Mouse (Mus musculus) ovary, postnatal 10 days (tissue): ENCODE measurements around the gene Gnaq.
"Not testable (repeated sequence)": the region's sequence is repeated elsewhere in the genome, so short reads cannot be mapped to it uniquely, and the experiment has no call there.

ENCODE experiments used
- DNase-seq: peaks from one replicate; pipeline ENCODE4 v3.0.0; 2022; ENCODE audit warnings: low spot score

The Gnaq gene

GRCm38 (mm10) chr19:16147446-16147845 lies 14.8 kb downstream of the Gnaq start:
- DNase-seq = no peak

GRCm38 (mm10) chr19:16149094-16149493 lies 16.5 kb downstream of the Gnaq start:
- DNase-seq = no peak

- DNase-seq = no peak
Observed at GRCm38 (mm10) chr19:16150328-16150727, 17.7 kb downstream of the Gnaq start.

GRCm38 (mm10) chr19:16153851-16154250 lies 21.2 kb downstream of the Gnaq start:
- no peak for DNase-seq

- no peak for DNase-seq
Observed at GRCm38 (mm10) chr19:16154480-16154879, 21.8 kb downstream of the Gnaq start.

- DNase-seq = no peak
Observed at GRCm38 (mm10) chr19:16157120-16157519, 24.5 kb downstream of the Gnaq start.

GRCm38 (mm10) chr19:16160759-16161158 lies 28.1 kb downstream of the Gnaq start:
- no peak for DNase-seq

GRCm38 (mm10) chr19:16161222-16161621 lies 28.6 kb downstream of the Gnaq start:
- no peak for DNase-seq

- DNase-seq = not testable (repeated sequence)
Observed at GRCm38 (mm10) chr19:16164396-16164795, 31.8 kb downstream of the Gnaq start.

GRCm38 (mm10) chr19:16167185-16167584 lies 34.6 kb downstream of the Gnaq start:
- no peak for DNase-seq

- no peak for DNase-seq
Observed at GRCm38 (mm10) chr19:16168192-16168591, 35.6 kb downstream of the Gnaq start.

- DNase-seq = no peak
Observed at GRCm38 (mm10) chr19:16168653-16169198, 36.1 kb downstream of the Gnaq start.

GRCm38 (mm10) chr19:16170724-16171123 lies 38.1 kb downstream of the Gnaq start:
- DNase-seq = no peak

- no peak for DNase-seq
Observed at GRCm38 (mm10) chr19:16173721-16174120, 41.1 kb downstream of the Gnaq start.

GRCm38 (mm10) chr19:16176426-16176825 lies 43.8 kb downstream of the Gnaq start:
- no peak for DNase-seq

- DNase-seq = no peak
Observed at GRCm38 (mm10) chr19:16177139-16177727, 44.6 kb downstream of the Gnaq start.

- DNase-seq = no peak
Observed at GRCm38 (mm10) chr19:16181258-16181657, 48.6 kb downstream of the Gnaq start.

GRCm38 (mm10) chr19:16181852-16182475 lies 49.3 kb downstream of the Gnaq start:
- DNase-seq = no peak

GRCm38 (mm10) chr19:16183592-16184365 lies 51.1 kb downstream of the Gnaq start:
- no peak for DNase-seq

- no peak for DNase-seq
Observed at GRCm38 (mm10) chr19:16186984-16187383, 54.4 kb downstream of the Gnaq start.

- no peak for DNase-seq
Observed at GRCm38 (mm10) chr19:16187952-16188351, 55.3 kb downstream of the Gnaq start.

GRCm38 (mm10) chr19:16189066-16189765 lies 56.6 kb downstream of the Gnaq start:
- no peak for DNase-seq
